Mouse (Mus musculus) Patski (cell line): Measurements from ENCODE around the gene Agtrap. TPM values are rescaled to one million over a fixed set of nuclear protein-coding genes. Genes with fewer than 3 reads are reported as not detected.

Source experiments
- ATAC-seq: fragments of 100-300 bp; one replicate; pipeline ENCODE4 v1.8.0; 2021
- CTCF ChIA-PET: fragments of 350-600 bp; sonication (Branson Sonifier 250); formaldehyde crosslinking; loops from one replicate; lab custom pipeline; 2022; ENCODE audit warnings: inconsistent platforms; lab: Charles Lee
- POLR2A ChIA-PET: fragments of 350-600 bp; sonication (Branson Sonifier 250); formaldehyde crosslinking; loops from one replicate; lab custom pipeline; 2022; ENCODE audit warnings: antibody characterized with exemption, inconsistent platforms; lab: Charles Lee
- DNase-seq: peaks from one replicate; pipeline ENCODE4 v3.0.0-alpha.2; 2011; ENCODE audit warnings: low read depth, low spot score
- H3K27me3 ChIP-seq: fragments of 371-371 bp; one replicate; pipeline ENCODE4 v1.5.1; 2021
- CTCF ChIP-seq: fragments of 100-300 bp; IDR thresholded peaks from one replicate; pipeline ENCODE4 v1.5.1; 2021
- in situ Hi-C: fragments of 300-500 bp; cut with MboI; formaldehyde crosslinking; loops from 3 replicates; pipeline ENCODE4 v1.11.1; 2018; ENCODE audit warnings: low pct_unique_long_range_greater_than_20kb, mixed read lengths
- polyA plus RNA-seq: library from polyadenylated mRNA; unstranded; gene quantifications from one replicate; pipeline ENCODE4 v1.2.3, GENCODE M21; 2021

Gene Agtrap
- polyA plus RNA-seq, 1 experiment from 2014 or later = 23.8 TPM

DNA sequence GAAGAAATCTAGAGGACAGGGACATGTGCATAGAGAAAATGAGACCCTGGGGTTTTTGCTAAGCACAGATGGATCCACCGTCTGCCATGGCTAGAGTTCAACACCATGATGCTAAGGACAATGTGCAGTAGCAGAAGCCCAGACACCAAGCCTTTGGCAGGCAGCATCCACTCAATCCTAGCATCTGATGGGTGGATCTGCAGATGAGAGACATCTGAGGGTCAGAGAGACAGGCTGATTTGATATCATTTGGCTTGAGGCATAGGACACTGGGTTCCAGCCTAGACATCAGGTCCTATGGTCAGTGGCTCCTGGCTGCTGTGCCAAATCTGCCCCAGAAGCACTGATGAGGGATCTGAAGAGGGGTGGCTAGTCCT is 7.2 kb downstream of the Agtrap start:
- ATAC-seq (no peak), DNase-seq (no peak)
- H3K27me3 ChIP-seq = no peaks in the 10 kb centered on the region
- ChIA-PET CTCF (no interaction called here), POLR2A (no interaction called here)
- TF ChIP-seq CTCF = no peak
- in situ Hi-C loops = loop anchor here (5.0 kb wide), 1 partner anchor 118 kb away; no protein-coding TSS in a partner anchor

DNA sequence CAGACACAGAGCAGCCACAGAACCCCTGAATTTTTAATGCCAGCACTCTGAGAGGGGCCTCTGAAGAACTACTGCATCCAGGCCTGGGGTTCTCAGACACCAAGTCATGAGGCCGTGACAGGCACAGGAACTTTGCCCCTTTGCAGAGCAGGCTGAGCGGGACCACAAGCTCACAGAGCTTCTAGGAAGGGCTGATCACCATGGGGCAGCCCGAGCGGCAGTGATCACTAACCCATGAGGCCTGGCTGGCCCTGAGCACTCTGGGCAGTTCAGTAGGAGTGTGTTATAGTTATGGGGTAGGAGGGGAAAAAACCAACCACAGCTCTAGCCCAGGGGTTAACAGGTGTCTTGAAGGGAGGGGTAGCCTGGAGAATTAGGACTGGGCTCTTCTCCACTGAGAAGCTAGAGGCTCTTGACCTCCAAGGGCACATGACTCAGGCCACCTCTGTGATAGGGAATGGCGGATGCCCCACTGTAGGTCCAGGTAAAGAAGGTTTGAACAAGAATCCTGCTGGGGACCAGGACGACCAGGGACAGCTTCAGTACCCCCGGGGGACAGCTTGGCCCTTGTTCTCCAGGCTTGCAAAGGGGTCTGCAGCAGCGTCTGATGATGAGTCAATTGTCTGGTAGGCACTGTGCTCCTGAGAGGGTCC is 7.8 kb downstream of the Agtrap start:
- in situ Hi-C loops = loop anchor here (5.0 kb wide), 1 partner anchor 118 kb away; no protein-coding TSS in a partner anchor
- ATAC-seq (no peak), DNase-seq (no peak)
- POLR2A ChIA-PET = no interaction called here
- CTCF ChIA-PET = no interaction called here
- H3K27me3 ChIP-seq = no peaks in the 10 kb centered on the region
- no peak for TF ChIP-seq CTCF

DNA sequence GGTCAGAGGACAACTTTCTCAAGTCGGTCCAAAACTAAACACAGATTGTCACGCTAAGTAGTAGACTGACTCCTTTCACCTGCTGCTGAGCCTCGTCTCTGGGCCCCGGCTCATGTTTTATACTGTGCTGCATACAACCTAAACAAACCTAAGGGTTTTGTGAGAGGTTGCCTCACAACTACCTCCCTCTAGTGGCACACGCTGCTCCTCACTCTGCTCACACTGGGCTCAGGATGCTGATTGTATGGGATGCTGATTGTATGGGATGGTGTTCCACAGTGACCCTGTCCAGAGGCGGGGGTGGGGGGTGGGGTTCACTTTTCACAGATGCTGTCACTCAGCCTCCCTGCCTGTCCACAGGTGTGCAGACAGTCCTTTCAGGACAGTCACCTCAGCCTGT is 8.6 kb downstream of the Agtrap start:
- no peak for DNase-seq
- ChIA-PET POLR2A (no interaction called here), CTCF (no interaction called here)
- H3K27me3 ChIP-seq = no peaks in the 10 kb centered on the region
- no peak for TF ChIP-seq CTCF
- ATAC-seq = no peak
- in situ Hi-C loops = no loop called here

DNA sequence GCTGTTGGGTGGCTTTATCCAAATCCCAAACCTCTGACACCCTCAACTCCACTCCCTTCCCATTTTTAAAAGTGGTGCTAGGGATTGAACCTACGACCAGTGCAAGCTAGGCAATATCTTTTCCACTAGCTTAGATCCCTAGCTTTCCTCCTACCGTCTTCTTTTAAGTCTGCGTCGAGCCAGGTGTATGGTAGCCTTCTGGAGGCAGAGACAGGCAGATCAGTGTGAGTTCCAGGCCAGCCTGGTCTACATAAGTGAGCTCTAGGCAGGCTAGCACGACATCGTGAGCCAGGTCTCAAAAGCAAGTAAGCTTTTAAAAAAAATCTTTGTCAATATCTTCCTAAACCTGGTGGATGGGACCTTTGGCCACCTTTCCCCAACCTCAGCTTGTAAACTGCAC is 11.9 kb downstream of the Agtrap start:
- ATAC-seq (no peak), DNase-seq (no peak)
- ChIA-PET POLR2A (no interaction called here), CTCF (interaction anchor here (0.9 to 1.2 kb wide), 2 partner anchors 11 to 39 kb away, joined by 4 to 5 read pairs; no protein-coding TSS in a partner anchor)
- no peaks in the 10 kb centered on the region for H3K27me3 ChIP-seq
- TF ChIP-seq CTCF = no peak
- in situ Hi-C loops = no loop called here

DNA sequence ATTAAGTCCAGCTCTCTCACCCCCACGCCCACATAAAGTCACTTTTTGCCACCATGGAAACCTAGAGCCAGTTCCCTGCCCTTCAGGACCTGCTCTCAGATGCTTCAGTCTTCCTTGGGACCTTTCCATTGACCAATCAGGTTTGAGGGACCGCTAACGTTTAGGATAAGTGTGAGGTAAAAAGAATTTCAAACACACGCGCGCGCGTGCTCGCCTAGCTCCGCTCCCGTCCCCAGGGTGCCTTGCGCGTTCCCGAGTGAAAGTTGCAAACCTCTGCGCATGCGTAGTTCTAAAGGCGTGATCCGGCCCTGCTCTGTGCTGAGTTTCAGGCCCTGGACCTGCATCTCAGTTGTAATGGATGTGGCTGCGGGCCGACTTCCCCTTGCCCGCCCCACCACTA is 12.6 kb downstream of the Agtrap start:
- POLR2A ChIA-PET = no interaction called here
- TF ChIP-seq CTCF = no peak
- DNase-seq (no peak), ATAC-seq (no peak)
- H3K27me3 ChIP-seq = no peaks in the 10 kb centered on the region
- in situ Hi-C loops = no loop called here
- CTCF ChIA-PET = interaction anchor here (0.7 kb wide), 1 partner anchor 11 kb away, joined by 3 read pairs; no protein-coding TSS in a partner anchor

DNA sequence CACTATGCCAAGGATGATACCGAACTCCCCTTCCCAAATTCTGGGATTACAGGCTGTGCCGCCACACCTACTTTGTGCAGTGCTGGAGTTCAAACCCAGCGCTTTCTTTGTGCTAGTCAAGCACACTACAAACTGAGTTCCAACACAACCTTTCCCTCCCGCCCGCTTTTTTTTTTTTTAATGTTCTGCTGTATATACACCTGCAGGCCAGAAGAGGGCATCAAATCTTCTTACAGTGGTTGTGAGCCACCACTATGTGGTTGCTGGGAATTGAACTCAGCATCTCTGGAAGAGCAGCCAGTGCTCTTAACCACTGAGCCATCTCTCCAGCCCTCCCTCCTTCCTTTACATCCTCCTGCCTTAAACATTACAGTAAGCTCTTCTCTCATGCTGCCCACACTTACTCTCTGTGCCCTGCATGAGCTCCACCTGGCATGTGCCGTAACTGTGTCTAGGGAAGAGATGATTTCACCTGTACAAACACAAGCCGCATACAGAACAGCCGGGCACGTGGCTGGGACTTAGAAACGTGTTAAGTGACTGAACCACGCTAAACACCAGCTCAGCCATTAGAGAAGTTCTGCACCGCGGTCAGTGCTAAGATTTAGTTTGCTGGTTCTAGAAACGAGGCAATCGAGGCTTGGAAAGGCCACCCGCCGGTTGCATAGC is 13.2 kb downstream of the Agtrap start:
- DNase-seq = no peak
- in situ Hi-C loops = no loop called here
- H3K27me3 ChIP-seq = no peaks in the 10 kb centered on the region
- POLR2A ChIA-PET = interaction anchor here (0.6 kb wide), 1 partner anchor 68 kb away, joined by 5 read pairs; no protein-coding TSS in a partner anchor
- CTCF ChIA-PET = interaction anchor here (0.7 kb wide), 1 partner anchor 11 kb away, joined by 3 read pairs; no protein-coding TSS in a partner anchor
- TF ChIP-seq CTCF = no peak
- no peak for ATAC-seq

DNA sequence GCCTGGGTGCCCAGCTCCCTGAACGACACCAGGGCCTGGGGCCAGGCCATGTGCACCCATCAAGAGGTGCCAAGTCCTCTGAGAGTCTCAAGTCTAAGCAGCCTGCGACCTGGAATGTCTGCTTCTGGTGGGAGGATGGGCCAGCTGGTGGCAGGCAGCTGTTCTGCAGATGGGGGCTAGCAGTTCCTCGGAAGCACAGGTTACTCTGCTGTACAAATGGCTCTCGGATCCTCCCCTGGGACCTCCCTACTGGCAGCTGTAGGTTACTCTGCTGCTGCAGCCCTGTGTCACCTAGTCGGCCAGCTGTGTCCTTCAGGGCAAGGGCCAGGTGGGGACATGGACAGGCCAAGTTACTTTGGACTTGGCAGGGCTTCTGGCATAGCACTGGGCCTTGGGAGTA is 16.3 kb downstream of the Agtrap start:
- ChIA-PET CTCF (interaction anchor here (3.0 kb wide), 1 partner anchor 11 kb away, joined by 7 read pairs; no protein-coding TSS in a partner anchor), POLR2A (interaction anchor here (0.6 kb wide), 1 partner anchor 10 kb away, joined by 3 read pairs; no protein-coding TSS in a partner anchor)
- no peak for DNase-seq
- TF ChIP-seq CTCF = no peak
- no peak for ATAC-seq
- no peaks in the 10 kb centered on the region for H3K27me3 ChIP-seq
- in situ Hi-C loops = no loop called here

DNA sequence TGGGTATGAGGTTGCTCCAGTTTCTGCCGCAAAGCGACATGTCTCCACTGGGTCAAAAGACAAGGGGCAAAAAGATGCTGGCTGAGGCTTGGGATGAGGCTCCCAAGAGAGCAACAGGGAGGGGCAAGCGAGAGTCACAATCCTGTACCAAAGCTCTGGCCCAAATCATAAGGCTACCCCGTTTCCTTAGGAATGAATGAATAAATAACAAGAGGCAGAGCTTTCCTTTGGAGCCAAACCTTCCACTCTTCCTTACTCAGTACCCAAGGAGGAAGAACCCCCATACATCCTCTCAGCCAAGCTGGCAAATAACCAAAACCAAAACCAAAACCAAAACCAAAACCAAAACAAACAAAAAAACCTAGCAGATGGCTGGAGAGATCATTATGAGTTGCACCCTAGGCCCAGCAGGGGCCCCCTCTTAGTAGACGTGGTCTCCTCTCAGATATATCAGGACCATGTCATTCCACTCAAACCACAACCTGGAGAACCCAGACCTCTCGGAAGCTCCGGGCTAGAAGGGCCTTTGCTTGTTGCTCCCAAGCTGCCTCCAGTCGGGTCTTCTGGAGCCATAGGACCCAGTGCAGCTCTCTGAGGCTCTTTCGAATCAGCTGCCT is 18.1 kb downstream of the Agtrap start:
- in situ Hi-C loops = no loop called here
- DNase-seq = no peak
- CTCF ChIA-PET = interaction anchor here (1.2 to 1.4 kb wide), 2 partner anchors 9 to 12 kb away, joined by 4 to 5 read pairs; no protein-coding TSS in a partner anchor
- TF ChIP-seq CTCF = no peak
- POLR2A ChIA-PET = no interaction called here
- ATAC-seq = no peak
- H3K27me3 ChIP-seq = no peaks in the 10 kb centered on the region

DNA sequence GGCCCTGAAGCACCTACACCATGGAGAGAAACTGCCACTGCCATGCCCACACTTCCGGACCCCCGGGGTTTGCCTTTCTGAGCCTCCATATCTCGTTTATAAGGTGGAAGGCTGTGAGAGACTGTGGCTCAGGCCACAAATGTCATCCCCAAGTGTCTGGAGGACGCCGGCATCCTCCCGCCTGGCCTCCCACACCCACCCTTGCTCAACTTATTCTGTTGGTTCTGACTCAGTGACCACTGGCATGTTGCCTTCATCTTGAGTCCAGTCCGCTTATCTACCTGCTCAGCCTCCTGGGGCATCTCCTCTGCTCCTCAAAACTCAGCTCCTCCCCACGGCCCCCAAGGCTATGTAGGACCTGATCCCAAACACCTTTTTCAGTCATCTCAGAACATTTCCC is 20.5 kb downstream of the Agtrap start:
- DNase-seq (no peak), ATAC-seq (no peak)
- no peaks in the 10 kb centered on the region for H3K27me3 ChIP-seq
- ChIA-PET POLR2A (no interaction called here), CTCF (interaction anchor here (0.8 to 2.1 kb wide), 2 partner anchors 21 to 106 kb away, joined by 3 to 6 read pairs; partner anchors contain the start of gene Agtrap)
- in situ Hi-C loops = no loop called here
- TF ChIP-seq CTCF = no peak

DNA sequence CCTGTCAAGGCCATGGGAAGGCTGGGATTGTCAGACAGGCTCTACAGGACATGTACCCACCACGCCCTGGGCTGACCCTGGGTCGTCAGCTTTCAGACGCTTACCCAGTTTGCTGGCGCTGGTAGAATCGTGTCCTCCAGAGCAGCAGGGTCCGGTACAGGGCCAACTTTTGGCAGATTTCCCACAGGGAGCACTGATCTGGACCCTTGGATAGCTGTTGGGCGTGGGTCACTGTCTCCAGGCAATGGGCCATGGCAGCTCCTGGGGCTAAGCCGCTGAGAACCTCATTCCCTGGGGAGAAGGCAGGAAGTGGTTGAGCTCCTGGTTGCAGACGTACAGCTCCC is 21.5 kb downstream of the Agtrap start:
- in situ Hi-C loops = no loop called here
- CTCF ChIA-PET = interaction anchor here (0.9 to 2.1 kb wide), 11 partner anchors 9 to 96 kb away, joined by 3 to 9 read pairs (median 4); partner anchors contain the start of genes Agtrap and Clcn6
- no peak for TF ChIP-seq CTCF
- no peaks in the 10 kb centered on the region for H3K27me3 ChIP-seq
- DNase-seq = peak; percentile 65
- ATAC-seq = peak; percentile 65
- POLR2A ChIA-PET = no interaction called here
